Mouse (Mus musculus): Measurements from ENCODE around the gene Shb.

Shb gene

GRCm38 (mm10) chr4:45507039-45507438, 25.2 kb downstream of the Shb start:
- DNase-seq (ENCODE audit: inconsistent age in 2 of 2, low spot score in 1 of 2): no peak

GRCm38 (mm10) chr4:45506613-45507012, 25.7 kb downstream of the Shb start:
- DNase-seq (ENCODE audit: inconsistent age in 2 of 2, low spot score in 1 of 2): peak in 1 of 2 experiments; percentile 83

GRCm38 (mm10) chr4:45505671-45506070, 26.6 kb downstream of the Shb start:
- no peak for DNase-seq (ENCODE audit: inconsistent age in 2 of 2, low spot score in 1 of 2)

GRCm38 (mm10) chr4:45505191-45505590, 27.1 kb downstream of the Shb start:
- DNase-seq (ENCODE audit: inconsistent age in 2 of 2, low spot score in 1 of 2): no peak

GRCm38 (mm10) chr4:45503816-45504215, 28.5 kb downstream of the Shb start:
- DNase-seq (ENCODE audit: inconsistent age in 2 of 2, low spot score in 1 of 2): peak in 1 of 2 experiments; percentile 79

- peak in 1 of 2 experiments; percentile 71 for DNase-seq (ENCODE audit: inconsistent age in 2 of 2, low spot score in 1 of 2)
These were observed 28.9 kb downstream of the Shb start for GRCm38 (mm10) chr4:45503380-45503779.

- peak in 1 of 2 experiments; percentile 72 for DNase-seq (ENCODE audit: inconsistent age in 2 of 2, low spot score in 1 of 2)
These were observed 30.3 kb downstream of the Shb start for GRCm38 (mm10) chr4:45502002-45502401.

GRCm38 (mm10) chr4:45500381-45500780, 31.9 kb downstream of the Shb start:
- peak in 1 of 2 experiments; percentile 72 for DNase-seq (ENCODE audit: inconsistent age in 2 of 2, low spot score in 1 of 2)

GRCm38 (mm10) chr4:45499556-45499955, 32.7 kb downstream of the Shb start:
- DNase-seq (ENCODE audit: inconsistent age in 2 of 2, low spot score in 1 of 2): peak in 1 of 2 experiments; percentile 59

- no peak for DNase-seq (ENCODE audit: inconsistent age in 2 of 2, low spot score in 1 of 2)
These were observed 33.2 kb downstream of the Shb start for GRCm38 (mm10) chr4:45499081-45499480.

GRCm38 (mm10) chr4:45498345-45498744, 33.9 kb downstream of the Shb start:
- DNase-seq (ENCODE audit: inconsistent age in 2 of 2, low spot score in 1 of 2): peak in 1 of 2 experiments; percentile 47

- peak in 1 of 2 experiments; percentile 58 for DNase-seq (ENCODE audit: inconsistent age in 2 of 2, low spot score in 1 of 2)
These were observed 35.0 kb downstream of the Shb start for GRCm38 (mm10) chr4:45497282-45497681.

GRCm38 (mm10) chr4:45495531-45496201, 36.6 kb downstream of the Shb start:
- DNase-seq (ENCODE audit: inconsistent age in 2 of 2, low spot score in 1 of 2): peak in 1 of 2 experiments; percentile 47

GRCm38 (mm10) chr4:45493786-45494400, 38.4 kb downstream of the Shb start:
- DNase-seq (ENCODE audit: inconsistent age in 2 of 2, low spot score in 1 of 2): peak in 1 of 2 experiments; percentile 71

- peak in 1 of 2 experiments; percentile 58 for DNase-seq (ENCODE audit: inconsistent age in 2 of 2, low spot score in 1 of 2)
These were observed 39.2 kb downstream of the Shb start for GRCm38 (mm10) chr4:45493118-45493517.

- DNase-seq (ENCODE audit: inconsistent age in 2 of 2, low spot score in 1 of 2): peak in 1 of 2 experiments; percentile 53
These were observed 39.6 kb downstream of the Shb start for GRCm38 (mm10) chr4:45492681-45493081.

- no peak for DNase-seq (ENCODE audit: inconsistent age in 2 of 2, low spot score in 1 of 2)
These were observed 40.3 kb downstream of the Shb start for GRCm38 (mm10) chr4:45491685-45492601.

GRCm38 (mm10) chr4:45491119-45491679, 41.1 kb downstream of the Shb start:
- DNase-seq (ENCODE audit: inconsistent age in 2 of 2, low spot score in 1 of 2): no peak

GRCm38 (mm10) chr4:45490036-45490752, 42.1 kb downstream of the Shb start:
- DNase-seq (ENCODE audit: inconsistent age in 2 of 2, low spot score in 1 of 2): no peak
